Mouse (Mus musculus) bone marrow, adult 2 months (tissue): ENCODE measurements around the gene Mpeg1.

Source experiments
- CTCF ChIP-seq: fragments of 200-500 bp; IDR thresholded peaks from 2 replicates; pipeline ENCODE4 v1.5.1; 2011; ENCODE audit warnings: low read length, control low read depth; ENCODE audit not compliant: control insufficient read depth, insufficient read depth
- POLR2A ChIP-seq: fragments of 200-500 bp; IDR thresholded peaks from 2 replicates; pipeline ENCODE4 v1.6.1; 2011; ENCODE audit warnings: low read depth, mild to moderate bottlenecking, control low read depth, low read length, borderline replicate concordance; ENCODE audit not compliant: control insufficient read depth

- TF ChIP-seq CTCF (no peak), POLR2A (no peak)
Measured at GRCm38 (mm10) chr19:12465530-12466144, 5.1 kb downstream of the Mpeg1 start.
